Mouse (Mus musculus) liver, embryonic 12.5 days (tissue): ENCODE data around the gene Disp1. TPM values are rescaled to one million over a fixed set of nuclear protein-coding genes. Genes with fewer than 3 reads are reported as not detected.

ENCODE experiments used
- ATAC-seq: fragments of 200-750 bp; cut with Nextera tagmentation; 2 replicates; pipeline ENCODE4 v1.8.0; 2017; ENCODE audit warnings: moderate number of reproducible peaks, mild to moderate bottlenecking, moderate library complexity
- H3K27ac ChIP-seq: fragments of 300-500 bp; sonication (generic); 2 replicates; pipeline ENCODE4 v1.5.1; 2016; ENCODE audit warnings: mild to moderate bottlenecking
- H3K27me3 ChIP-seq: fragments of 300-500 bp; sonication (generic); replicated peaks from 2 replicates; pipeline ENCODE4 v1.6.1; 2016; ENCODE audit warnings: mild to moderate bottlenecking, moderate library complexity
- H3K36me3 ChIP-seq: fragments of 300-500 bp; sonication (generic); 2 replicates; pipeline ENCODE4 v1.6.1; 2016; ENCODE audit warnings: mild to moderate bottlenecking, moderate library complexity
- H3K4me1 ChIP-seq: fragments of 300-500 bp; sonication (generic); 2 replicates; pipeline ENCODE4 v1.6.1; 2016
- H3K4me2 ChIP-seq: fragments of 300-500 bp; sonication (generic); 2 replicates; pipeline ENCODE4 v1.6.1; 2016; ENCODE audit warnings: mild to moderate bottlenecking, moderate library complexity
- H3K4me3 ChIP-seq: fragments of 300-500 bp; sonication (generic); 2 replicates; pipeline ENCODE4 v1.5.1; 2016; ENCODE audit warnings: mild to moderate bottlenecking, moderate library complexity
- H3K9ac ChIP-seq: fragments of 300-500 bp; sonication (generic); 2 replicates; pipeline ENCODE4 v1.6.1; 2016; ENCODE audit warnings: mild to moderate bottlenecking, moderate library complexity
- H3K9me3 ChIP-seq: fragments of 300-500 bp; sonication (generic); replicated peaks from 2 replicates; pipeline ENCODE4 v1.6.1; 2016; ENCODE audit warnings: mild to moderate bottlenecking, moderate library complexity
- WGBS: fragments of 180-500 bp; shearing (Covaris S2); methylation state at CpG from one replicate; pipeline ENCODE4 v1.1.7; 2016; ENCODE audit not compliant: insufficient replicate concordance; 5-methylcytosine and 5-hydroxymethylcytosine counted together
- polyA plus RNA-seq: library from polyadenylated mRNA; unstranded; fragments of >200 nt; fragmentation: Nextera tagmentation; extraction: Ambion mirVana; gene quantifications from 2 replicates; pipeline ENCODE4 v1.2.1, GENCODE M21; 2016

Gene Disp1
- polyA plus RNA-seq, 1 experiment from 2014 or later, result 4.0 TPM

- peaks cover 13% of the 10 kb centered on the region; the same call in 1 of the 2 replicates for H3K4me1 ChIP-seq
- H3K4me3 ChIP-seq, result no peak overlapping the region
- WGBS, result 69% methylated on average over 2 of the region's 2 CpGs
- no peak for ATAC-seq
- H3K9me3 ChIP-seq, result no peaks in the 10 kb centered on the region
- no peaks in the 10 kb centered on the region for H3K27me3 ChIP-seq
- no peak overlapping the region for H3K4me2 ChIP-seq
- no peak overlapping the region for H3K9ac ChIP-seq
- no peaks in the 10 kb centered on the region for H3K36me3 ChIP-seq
- H3K27ac ChIP-seq, result no peak overlapping the region
Observed at GRCm38 (mm10) chr1:183180301-183181029, 40.9 kb downstream of the Disp1 start.

DNA sequence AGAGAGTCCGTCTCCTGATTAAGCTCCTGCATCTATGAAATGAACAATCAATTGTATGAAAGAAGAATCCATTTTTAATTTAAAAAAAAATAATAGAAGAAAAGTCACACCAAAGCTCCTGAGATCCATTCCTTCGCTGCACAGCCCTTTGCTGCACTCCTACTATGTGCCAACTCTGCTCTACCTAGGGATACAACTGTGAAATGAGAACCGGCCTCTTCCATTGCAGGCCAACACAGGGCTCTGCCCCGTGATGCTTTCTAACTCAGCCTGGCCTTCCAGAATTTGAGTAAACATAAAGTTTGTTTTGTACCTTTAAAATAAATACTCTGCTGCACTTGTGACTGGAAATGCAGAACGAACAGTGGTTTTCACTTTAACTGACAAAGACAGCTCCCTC is 42.0 kb downstream of the Disp1 start:
- H3K27ac ChIP-seq, result 0 out of 2 replicates have a peak overlapping the region, but pooled peaks have one; percentile 54
- H3K36me3 ChIP-seq, result no peaks in the 10 kb centered on the region
- no peak overlapping the region for H3K4me2 ChIP-seq
- no peaks in the 10 kb centered on the region for H3K9me3 ChIP-seq
- 78% methylated on average over 5 of the region's 5 CpGs for WGBS
- no peaks in the 10 kb centered on the region for H3K27me3 ChIP-seq
- H3K4me1 ChIP-seq, result peaks cover 7% of the 10 kb centered on the region; the same call in 1 of the 2 replicates
- no peak overlapping the region for H3K4me3 ChIP-seq
- no peak for ATAC-seq
- no peak overlapping the region for H3K9ac ChIP-seq

- 66% methylated on average over 8 of the region's 8 CpGs for WGBS
- no peaks in the 10 kb centered on the region for H3K4me1 ChIP-seq
- H3K4me3 ChIP-seq, result no peak overlapping the region
Observed at GRCm38 (mm10) chr1:183175236-183175635, 46.1 kb downstream of the Disp1 start.

DNA sequence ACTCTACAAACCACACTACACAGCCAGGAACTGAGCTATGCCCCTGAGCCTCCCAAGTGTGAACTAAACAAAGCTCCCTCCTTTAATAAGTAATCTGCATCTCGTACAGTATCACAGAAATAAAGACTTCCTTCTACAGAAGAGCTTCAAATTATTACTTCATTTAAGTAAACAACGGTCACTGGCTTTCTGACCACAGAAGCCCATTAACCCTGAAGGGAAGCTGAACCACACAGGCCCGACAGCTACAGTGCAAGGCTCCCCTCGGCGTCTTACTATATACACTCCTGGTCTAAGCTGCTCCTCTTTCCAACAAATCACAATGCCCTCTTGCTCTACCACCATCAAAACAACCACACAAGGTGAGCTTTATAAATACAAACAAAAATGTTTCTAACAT is 50.2 kb downstream of the Disp1 start:
- ATAC-seq, result no peak
- WGBS, result 70% methylated on average over 5 of the region's 5 CpGs
- Histone ChIP-seq H3K27ac (no peak overlapping the region), H3K9ac (no peak overlapping the region), H3K4me1 (peaks cover 2% of the 10 kb centered on the region; the same call in 1 of the 2 replicates), H3K36me3 (0 out of 2 replicates have a peak, but pooled peaks cover 2% of the 10 kb centered on the region), H3K4me3 (no peak overlapping the region), H3K9me3 (no peaks in the 10 kb centered on the region), H3K4me2 (no peak overlapping the region), H3K27me3 (no peaks in the 10 kb centered on the region)

More at GRCm38 (mm10) chr1:183175236-183175635, 46.1 kb downstream of the Disp1 start:
- Histone ChIP-seq H3K9ac (no peak overlapping the region), H3K4me2 (no peak overlapping the region), H3K27me3 (no peaks in the 10 kb centered on the region), H3K36me3 (no peaks in the 10 kb centered on the region), H3K9me3 (no peaks in the 10 kb centered on the region), H3K27ac (no peak overlapping the region)
- ATAC-seq, result no peak

DNA sequence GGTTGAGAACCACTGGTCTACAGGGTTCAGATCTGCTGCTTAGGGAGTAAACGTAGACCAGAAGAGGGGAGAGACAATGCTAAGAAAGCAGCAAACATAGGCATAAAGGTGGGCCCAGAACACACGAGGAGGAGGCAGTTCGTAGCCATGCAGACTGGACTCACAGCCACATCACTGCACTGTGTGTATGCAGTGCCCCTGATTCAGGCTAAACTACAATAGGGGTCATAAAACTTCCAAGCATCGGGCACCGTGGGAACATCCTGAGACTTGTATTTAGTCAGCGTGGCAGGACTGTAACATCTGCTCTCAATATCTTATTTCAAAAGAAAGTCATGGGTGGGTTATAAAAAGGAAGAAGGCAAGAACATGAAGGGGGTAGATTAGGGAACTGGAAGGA is 52.9 kb downstream of the Disp1 start:
- Histone ChIP-seq H3K36me3 (peaks cover 9% of the 10 kb centered on the region), H3K9ac (no peak overlapping the region), H3K9me3 (no peaks in the 10 kb centered on the region), H3K27ac (no peak overlapping the region), H3K4me3 (no peak overlapping the region), H3K4me2 (no peak overlapping the region), H3K4me1 (peaks cover 2% of the 10 kb centered on the region; the same call in 1 of the 2 replicates), H3K27me3 (no peaks in the 10 kb centered on the region)
- ATAC-seq, result no peak
- 72% methylated on average over 6 of the region's 6 CpGs for WGBS

GRCm38 (mm10) chr1:183167776-183168175 is 53.5 kb downstream of the Disp1 start:
- H3K4me3 ChIP-seq, result no peak overlapping the region
- no peak overlapping the region for H3K4me2 ChIP-seq
- H3K4me1 ChIP-seq, result peaks cover 2% of the 10 kb centered on the region; the same call in 1 of the 2 replicates
- H3K27me3 ChIP-seq, result no peaks in the 10 kb centered on the region
- peaks cover 9% of the 10 kb centered on the region for H3K36me3 ChIP-seq
- 68% methylated on average over 12 of the region's 12 CpGs for WGBS
- no peak for ATAC-seq
- no peak overlapping the region for H3K27ac ChIP-seq
- no peak overlapping the region for H3K9ac ChIP-seq
- H3K9me3 ChIP-seq, result no peaks in the 10 kb centered on the region

- peaks cover 2% of the 10 kb centered on the region; the same call in 1 of the 2 replicates for H3K4me1 ChIP-seq
- no peak overlapping the region for H3K4me2 ChIP-seq
- no peak overlapping the region for H3K9ac ChIP-seq
- H3K4me3 ChIP-seq, result no peak overlapping the region
- H3K27me3 ChIP-seq, result no peaks in the 10 kb centered on the region
- WGBS, result 80% methylated on average over 5 of the region's 5 CpGs
- no peak for ATAC-seq
- H3K9me3 ChIP-seq, result no peaks in the 10 kb centered on the region
- H3K36me3 ChIP-seq, result peaks cover 9% of the 10 kb centered on the region
- no peak overlapping the region for H3K27ac ChIP-seq
Observed at GRCm38 (mm10) chr1:183166700-183167099, 54.6 kb downstream of the Disp1 start.

DNA sequence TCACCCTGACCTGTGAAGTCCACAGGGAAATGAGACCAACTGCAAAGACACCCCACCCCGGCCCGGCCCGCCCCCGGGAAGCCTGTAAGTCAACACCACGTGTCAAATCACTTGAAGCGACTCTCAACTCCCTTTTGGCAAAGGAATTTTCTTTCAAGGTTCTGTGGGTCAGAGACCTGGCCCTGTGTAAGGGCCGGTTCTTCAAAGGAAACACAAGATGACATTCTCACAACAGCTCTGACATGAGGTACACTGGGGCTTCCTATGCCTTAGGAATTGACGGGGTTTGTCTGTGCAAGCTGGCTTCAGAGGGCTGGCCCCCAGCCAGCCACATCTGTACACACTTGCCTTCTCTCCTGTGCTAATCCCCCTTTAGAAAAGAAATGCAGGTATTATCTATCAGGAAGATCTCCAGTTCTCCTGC is 56.7 kb downstream of the Disp1 start:
- Histone ChIP-seq H3K9me3 (no peaks in the 10 kb centered on the region), H3K4me3 (no peak overlapping the region), H3K36me3 (peaks cover 9% of the 10 kb centered on the region), H3K27ac (no peak overlapping the region), H3K4me2 (no peak overlapping the region), H3K27me3 (no peaks in the 10 kb centered on the region), H3K4me1 (no peaks in the 10 kb centered on the region; the same call in 1 of the 2 replicates), H3K9ac (no peak overlapping the region)
- no peak for ATAC-seq
- WGBS, result 57% methylated on average over 8 of the region's 8 CpGs

DNA sequence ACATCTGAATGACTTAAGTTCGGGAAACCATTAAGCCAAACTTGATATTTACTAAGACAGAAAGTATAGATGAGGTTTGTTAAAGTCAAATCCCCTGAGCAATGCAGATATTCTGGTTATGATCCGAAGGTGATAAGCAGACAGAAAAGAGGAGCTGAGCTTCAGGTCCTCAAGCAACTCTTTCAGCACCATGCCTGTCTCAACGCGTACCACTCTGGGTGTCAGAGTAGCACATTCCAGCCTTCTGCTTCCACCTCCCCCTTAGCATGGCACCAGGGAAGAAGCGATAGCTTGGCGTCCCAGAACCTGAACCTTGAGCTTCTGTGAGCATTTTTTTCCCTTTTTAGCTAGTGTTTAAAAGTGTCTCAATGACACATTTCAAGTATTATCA is 57.1 kb downstream of the Disp1 start:
- Histone ChIP-seq H3K27me3 (no peaks in the 10 kb centered on the region), H3K4me3 (no peak overlapping the region), H3K9ac (no peak overlapping the region), H3K4me2 (no peak overlapping the region), H3K9me3 (no peaks in the 10 kb centered on the region), H3K27ac (no peak overlapping the region), H3K4me1 (no peaks in the 10 kb centered on the region; the same call in 1 of the 2 replicates), H3K36me3 (peaks cover 9% of the 10 kb centered on the region)
- WGBS, result 73% methylated on average over 6 of the region's 6 CpGs
- ATAC-seq, result no peak

- H3K4me3 ChIP-seq, result no peak overlapping the region
- no peaks in the 10 kb centered on the region; the same call in 1 of the 2 replicates for H3K4me1 ChIP-seq
- no peak overlapping the region for H3K4me2 ChIP-seq
- H3K27ac ChIP-seq, result no peak overlapping the region
- no peaks in the 10 kb centered on the region for H3K9me3 ChIP-seq
- H3K36me3 ChIP-seq, result peaks cover 9% of the 10 kb centered on the region
- 68% methylated on average over 5 of the region's 5 CpGs for WGBS
- no peak overlapping the region for H3K9ac ChIP-seq
- ATAC-seq, result no peak
- no peaks in the 10 kb centered on the region for H3K27me3 ChIP-seq
Observed at GRCm38 (mm10) chr1:183163512-183164189, 57.7 kb downstream of the Disp1 start.

- Histone ChIP-seq H3K9ac (no peak overlapping the region), H3K4me3 (no peak overlapping the region), H3K36me3 (peaks cover 7% of the 10 kb centered on the region), H3K27ac (no peak overlapping the region), H3K4me1 (no peaks in the 10 kb centered on the region; the same call in 1 of the 2 replicates), H3K4me2 (no peak overlapping the region), H3K9me3 (no peaks in the 10 kb centered on the region), H3K27me3 (no peaks in the 10 kb centered on the region)
- ATAC-seq, result no peak
- 84% methylated on average over 11 of the region's 11 CpGs for WGBS
Observed at GRCm38 (mm10) chr1:183161057-183161456, 60.3 kb downstream of the Disp1 start.

DNA sequence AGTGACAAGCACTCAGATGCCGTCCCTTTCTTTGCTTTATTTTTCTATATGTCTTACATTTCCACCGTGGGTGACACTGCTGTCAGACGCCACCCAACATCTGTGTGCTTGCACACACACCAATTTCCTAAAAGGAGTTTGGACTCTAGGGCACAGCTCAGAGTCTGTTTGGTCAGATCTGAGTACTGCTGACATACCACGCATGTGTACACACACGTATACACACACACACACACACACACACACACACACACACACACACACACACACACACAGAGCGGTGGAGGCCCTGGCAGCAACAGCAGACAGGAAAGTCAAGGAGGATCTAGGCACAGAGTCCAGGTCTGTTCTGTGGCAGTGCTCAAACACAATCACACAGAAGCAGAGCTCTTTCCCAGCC is 61.1 kb downstream of the Disp1 start:
- 67% methylated on average over 6 of the region's 6 CpGs for whole genome bisulfite sequencing
- H3K27ac ChIP-seq, result no peak overlapping the region

More for the DNA sequence above, 61.1 kb downstream of the Disp1 start:
- no peak overlapping the region for H3K9ac ChIP-seq
- H3K4me3 ChIP-seq, result no peak overlapping the region
- no peaks in the 10 kb centered on the region for H3K9me3 ChIP-seq
- peaks cover 6% of the 10 kb centered on the region; the same call in 1 of the 2 replicates for H3K4me1 ChIP-seq
- no peak overlapping the region for H3K4me2 ChIP-seq
- H3K36me3 ChIP-seq, result no peaks in the 10 kb centered on the region
- peak; percentile 37; the same call in 1 of the 2 replicates for ATAC-seq
- H3K27me3 ChIP-seq, result no peaks in the 10 kb centered on the region
